Mouse (Mus musculus): Measurements from ENCODE around the gene Hus1. TPM values are rescaled to one million over a fixed set of nuclear protein-coding genes. Genes with fewer than 3 reads are reported as not detected.
A peak's percentile ranks its signal among the peaks of the same experiment; 100 is the strongest.

Gene Hus1
- 3.9 to 10.8 TPM (median 9.6 TPM) in 3 replicates for total RNA-seq (2017)

GRCm38 (mm10) chr11:9010853-9011339 lies at the start of gene Hus1:
Gene Hus1 (minus strand): TSS chr11:9011191.
- peak; percentile 86 for ATAC-seq (replicated peaks; ENCODE audit: insufficient number of reproducible peaks, low FRiP score, low TSS enrichment, poor library complexity, severe bottlenecking)

- ATAC-seq (replicated peaks; ENCODE audit: insufficient number of reproducible peaks, low FRiP score, low TSS enrichment, poor library complexity, severe bottlenecking): no peak
Measured at GRCm38 (mm10) chr11:9060484-9060883, 49.5 kb upstream of the Hus1 start.

- no peak for ATAC-seq (replicated peaks; ENCODE audit: insufficient number of reproducible peaks, low FRiP score, low TSS enrichment, poor library complexity, severe bottlenecking)
Measured at GRCm38 (mm10) chr11:9060029-9060428, 49.0 kb upstream of the Hus1 start.

GRCm38 (mm10) chr11:9057711-9058110 lies 46.7 kb upstream of the Hus1 start:
- ATAC-seq (replicated peaks; ENCODE audit: insufficient number of reproducible peaks, low FRiP score, low TSS enrichment, poor library complexity, severe bottlenecking): no peak

- no peak for ATAC-seq (replicated peaks; ENCODE audit: insufficient number of reproducible peaks, low FRiP score, low TSS enrichment, poor library complexity, severe bottlenecking)
Measured at GRCm38 (mm10) chr11:9056937-9057336, 45.9 kb upstream of the Hus1 start.

- ATAC-seq (replicated peaks; ENCODE audit: insufficient number of reproducible peaks, low FRiP score, low TSS enrichment, poor library complexity, severe bottlenecking): no peak
Measured at GRCm38 (mm10) chr11:9051895-9052294, 40.9 kb upstream of the Hus1 start.

GRCm38 (mm10) chr11:9050241-9050640 lies 39.2 kb upstream of the Hus1 start:
- ATAC-seq (replicated peaks; ENCODE audit: insufficient number of reproducible peaks, low FRiP score, low TSS enrichment, poor library complexity, severe bottlenecking): no peak

GRCm38 (mm10) chr11:9048703-9049060 lies 37.7 kb upstream of the Hus1 start, which contains the start of gene Sun3:
Gene Sun3 (minus strand): TSS chr11:9048991.
- ATAC-seq (replicated peaks; ENCODE audit: insufficient number of reproducible peaks, low FRiP score, low TSS enrichment, poor library complexity, severe bottlenecking): no peak

GRCm38 (mm10) chr11:9048011-9048702 lies 37.2 kb upstream of the Hus1 start, which contains the start of gene Gm11992:
Gene Gm11992 (plus strand): TSS chr11:9048594.
- ATAC-seq (replicated peaks; ENCODE audit: insufficient number of reproducible peaks, low FRiP score, low TSS enrichment, poor library complexity, severe bottlenecking): peak; percentile 78; the same call in 1 of the 2 replicates

GRCm38 (mm10) chr11:9047044-9047443 lies 36.1 kb upstream of the Hus1 start:
- no peak for ATAC-seq (replicated peaks; ENCODE audit: insufficient number of reproducible peaks, low FRiP score, low TSS enrichment, poor library complexity, severe bottlenecking)

GRCm38 (mm10) chr11:9046546-9046945 lies 35.6 kb upstream of the Hus1 start:
- ATAC-seq (replicated peaks; ENCODE audit: insufficient number of reproducible peaks, low FRiP score, low TSS enrichment, poor library complexity, severe bottlenecking): no peak

- ATAC-seq (replicated peaks; ENCODE audit: insufficient number of reproducible peaks, low FRiP score, low TSS enrichment, poor library complexity, severe bottlenecking): no peak
Measured at GRCm38 (mm10) chr11:9031530-9031929, 20.5 kb upstream of the Hus1 start.

GRCm38 (mm10) chr11:9025211-9025610 lies 14.2 kb upstream of the Hus1 start:
- no peak for ATAC-seq (replicated peaks; ENCODE audit: insufficient number of reproducible peaks, low FRiP score, low TSS enrichment, poor library complexity, severe bottlenecking)

GRCm38 (mm10) chr11:9024782-9025181 lies 13.8 kb upstream of the Hus1 start:
- no peak for ATAC-seq (replicated peaks; ENCODE audit: insufficient number of reproducible peaks, low FRiP score, low TSS enrichment, poor library complexity, severe bottlenecking)

GRCm38 (mm10) chr11:9020207-9020606 lies 9.2 kb upstream of the Hus1 start:
- no peak for ATAC-seq (replicated peaks; ENCODE audit: insufficient number of reproducible peaks, low FRiP score, low TSS enrichment, poor library complexity, severe bottlenecking)

GRCm38 (mm10) chr11:9018491-9019267 lies 7.7 kb upstream of the Hus1 start:
- ATAC-seq (replicated peaks; ENCODE audit: insufficient number of reproducible peaks, low FRiP score, low TSS enrichment, poor library complexity, severe bottlenecking): no peak

- no peak for ATAC-seq (replicated peaks; ENCODE audit: insufficient number of reproducible peaks, low FRiP score, low TSS enrichment, poor library complexity, severe bottlenecking)
Measured at GRCm38 (mm10) chr11:9014740-9015139, 3.7 kb upstream of the Hus1 start.

GRCm38 (mm10) chr11:9011348-9011747 lies 357 bp upstream of the Hus1 start:
- no peak for ATAC-seq (replicated peaks; ENCODE audit: insufficient number of reproducible peaks, low FRiP score, low TSS enrichment, poor library complexity, severe bottlenecking)

GRCm38 (mm10) chr11:9010416-9010815 lies 575 bp downstream of the Hus1 start:
- peak; percentile 36 for ATAC-seq (replicated peaks; ENCODE audit: insufficient number of reproducible peaks, low FRiP score, low TSS enrichment, poor library complexity, severe bottlenecking)

GRCm38 (mm10) chr11:9008761-9009160 lies 2.2 kb downstream of the Hus1 start:
- no peak for ATAC-seq (replicated peaks; ENCODE audit: insufficient number of reproducible peaks, low FRiP score, low TSS enrichment, poor library complexity, severe bottlenecking)

Data from monocyte, adult 5-6 weeks (primary cell).